Mouse (Mus musculus): ENCODE measurements at regions not wholly inside any gene's neighbourhood (a gene's known extent, or its start where the extent isn't known, plus 50 kb on each side); places are given as distances from the start of the nearest gene placed in this dataset.
A peak's percentile ranks its signal among the peaks of the same experiment; 100 is the strongest.

- ATAC-seq (ENCODE audit: insufficient number of reproducible peaks, low FRiP score, low TSS enrichment) = no peak
Measured at GRCm38 (mm10) chr16:95057596-95057995, 60.1 kb upstream of the Kcnj6 start.

GRCm38 (mm10) chr16:95064423-95064822 is 66.9 kb upstream of the Kcnj6 start:
- ATAC-seq (ENCODE audit: insufficient number of reproducible peaks, low FRiP score, low TSS enrichment) = peak; percentile 91

GRCm38 (mm10) chr16:95066687-95067086 is 69.2 kb upstream of the Kcnj6 start:
- ATAC-seq (ENCODE audit: insufficient number of reproducible peaks, low FRiP score, low TSS enrichment) = no peak

- no peak for ATAC-seq (ENCODE audit: insufficient number of reproducible peaks, low FRiP score, low TSS enrichment)
Measured at GRCm38 (mm10) chr16:95092471-95093221, 95.1 kb upstream of the Kcnj6 start.

- no peak for ATAC-seq (ENCODE audit: insufficient number of reproducible peaks, low FRiP score, low TSS enrichment)
Measured at GRCm38 (mm10) chr16:95093753-95094152, 96.3 kb upstream of the Kcnj6 start.

- ATAC-seq (ENCODE audit: insufficient number of reproducible peaks, low FRiP score, low TSS enrichment) = no peak
Measured at GRCm38 (mm10) chr16:95100954-95101353, 103.5 kb upstream of the Kcnj6 start.

- ATAC-seq (ENCODE audit: insufficient number of reproducible peaks, low FRiP score, low TSS enrichment) = no peak
Measured at GRCm38 (mm10) chr16:95117531-95117930, 120.0 kb upstream of the Kcnj6 start.

- no peak for ATAC-seq (ENCODE audit: insufficient number of reproducible peaks, low FRiP score, low TSS enrichment)
Measured at GRCm38 (mm10) chr16:95119293-95119692, 121.8 kb upstream of the Kcnj6 start.

- ATAC-seq (ENCODE audit: insufficient number of reproducible peaks, low FRiP score, low TSS enrichment) = no peak
Measured at GRCm38 (mm10) chr16:95122048-95122447, 124.5 kb upstream of the Kcnj6 start.

GRCm38 (mm10) chr16:95127616-95128015 is 129.7 kb upstream of the Kcnj15 start:
- ATAC-seq (ENCODE audit: insufficient number of reproducible peaks, low FRiP score, low TSS enrichment) = no peak

GRCm38 (mm10) chr16:95131815-95132214 is 125.5 kb upstream of the Kcnj15 start:
- ATAC-seq (ENCODE audit: insufficient number of reproducible peaks, low FRiP score, low TSS enrichment) = no peak

- no peak for ATAC-seq (ENCODE audit: insufficient number of reproducible peaks, low FRiP score, low TSS enrichment)
Measured at GRCm38 (mm10) chr16:95138809-95139208, 118.5 kb upstream of the Kcnj15 start.

- ATAC-seq (ENCODE audit: insufficient number of reproducible peaks, low FRiP score, low TSS enrichment) = no peak
Measured at GRCm38 (mm10) chr16:95141510-95142394, 115.6 kb upstream of the Kcnj15 start.

GRCm38 (mm10) chr16:95150499-95150898 is 106.9 kb upstream of the Kcnj15 start:
- ATAC-seq (ENCODE audit: insufficient number of reproducible peaks, low FRiP score, low TSS enrichment) = no peak

- ATAC-seq (ENCODE audit: insufficient number of reproducible peaks, low FRiP score, low TSS enrichment) = no peak
Measured at GRCm38 (mm10) chr16:95151499-95151898, 105.9 kb upstream of the Kcnj15 start.

GRCm38 (mm10) chr16:95151914-95152313 is 105.4 kb upstream of the Kcnj15 start:
- ATAC-seq (ENCODE audit: insufficient number of reproducible peaks, low FRiP score, low TSS enrichment) = no peak

GRCm38 (mm10) chr16:95152742-95153383 is 104.5 kb upstream of the Kcnj15 start:
- ATAC-seq (ENCODE audit: insufficient number of reproducible peaks, low FRiP score, low TSS enrichment) = no peak

GRCm38 (mm10) chr16:95168349-95168748 is 89.0 kb upstream of the Kcnj15 start:
- ATAC-seq (ENCODE audit: insufficient number of reproducible peaks, low FRiP score, low TSS enrichment) = no peak

GRCm38 (mm10) chr16:95169346-95169745 is 88.0 kb upstream of the Kcnj15 start:
- ATAC-seq (ENCODE audit: insufficient number of reproducible peaks, low FRiP score, low TSS enrichment) = peak; percentile 59

GRCm38 (mm10) chr16:95180562-95180961 is 76.8 kb upstream of the Kcnj15 start:
- no peak for ATAC-seq (ENCODE audit: insufficient number of reproducible peaks, low FRiP score, low TSS enrichment)

GRCm38 (mm10) chr16:95185341-95185740 is 72.0 kb upstream of the Kcnj15 start:
- ATAC-seq (ENCODE audit: insufficient number of reproducible peaks, low FRiP score, low TSS enrichment) = no peak

All from cerebellum, adult (tissue).